Mouse (Mus musculus) embryonic fibroblast, embryonic 13.5 days (primary cell): Measurements from ENCODE around the gene Xpr1.

Experiments used
- CTCF ChIP-seq: IDR thresholded peaks from 2 replicates; pipeline ENCODE4 v1.5.1; 2011; ENCODE audit warnings: mild to moderate bottlenecking, control low read depth, low read length, moderate library complexity, borderline replicate concordance; ENCODE audit not compliant: insufficient read depth
- POLR2A ChIP-seq: IDR thresholded peaks from 2 replicates; pipeline ENCODE4 v1.6.1; 2011; ENCODE audit warnings: low read depth, mild to moderate bottlenecking, control low read depth, low read length, moderate library complexity

- TF ChIP-seq CTCF (no peak), POLR2A (no peak)
These were observed 169.8 kb downstream of the Xpr1 start for GRCm38 (mm10) chr1:155247441-155247840.
